Comparison of ENCODE assay signal across 19 mouse cellular contexts in the genomic region with DNA sequence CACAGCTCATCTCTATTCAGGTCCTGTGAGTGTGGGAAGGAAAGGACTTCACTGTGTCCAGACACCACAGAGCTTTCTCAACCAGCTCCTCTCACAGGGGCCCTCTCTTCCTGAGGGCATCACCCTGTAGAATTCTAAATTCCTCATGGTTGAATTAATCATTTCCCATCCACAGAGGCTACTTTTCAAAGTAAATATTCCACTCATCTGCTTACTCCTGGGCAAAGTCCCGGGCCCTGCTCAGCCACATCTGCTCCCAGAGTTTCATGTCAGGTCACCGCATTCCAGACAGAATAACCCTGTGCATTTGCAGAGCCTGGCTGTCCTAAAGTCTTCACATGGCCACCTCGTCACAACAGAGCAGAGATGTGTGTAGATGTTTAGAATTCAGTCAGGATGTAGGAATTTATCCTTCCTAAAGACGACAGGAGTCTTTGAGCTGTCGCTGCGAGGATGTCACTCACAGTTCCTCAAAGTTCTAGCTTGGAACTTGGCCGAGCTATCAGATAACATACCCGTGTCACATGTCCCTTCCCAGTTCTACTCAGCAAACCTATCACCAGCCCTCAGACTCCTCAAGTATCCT.
DNase-seq lines count a peak whose midpoint lies in the region; ATAC-seq and TF ChIP-seq lines count a peak whose summit lies in the region.
"Had no signal": no experiment of that assay in that cellular context is flagged by ENCODE, and none has a peak within 500 bp of the region (broad histone marks: within the 10 kb centered on the region; RNA-seq: fewer than 3 reads in every experiment).

No protein-coding gene starts in this region.

- POLR2A ChIA-PET in Patski (lab: Charles Lee), result no interaction called here

- no peak overlapping the region for H3K27ac ChIP-seq in intestine, embryonic 14.5 days (ENCODE audit: low read depth)
- no peak overlapping the region for H3K27ac ChIP-seq in intestine, embryonic 16.5 days (ENCODE audit: low read length)
- peak overlapping the region; percentile 45; the same call in 1 of the 2 replicates for H3K27ac ChIP-seq in kidney, embryonic 15.5 days
- H3K27ac ChIP-seq: embryonic facial prominence, embryonic 13.5 days; hindbrain, postnatal 0 days; limb, embryonic 13.5 days had no signal

- CTCF ChIA-PET in Patski (lab: Charles Lee), result interaction anchor here (0.7 to 3.7 kb wide), 5 partner anchors 11 to 159 kb away, joined by 3 to 17 read pairs (median 5); no protein-coding TSS in a partner anchor

- no peaks in the 10 kb centered on the region for H3K36me3 ChIP-seq in intestine, embryonic 14.5 days (ENCODE audit: control insufficient read depth, insufficient read depth, low read length)
- H3K36me3 ChIP-seq in intestine, embryonic 16.5 days (ENCODE audit: control insufficient read depth, insufficient read depth, low read length), result no peaks in the 10 kb centered on the region
- H3K36me3 ChIP-seq in kidney, embryonic 15.5 days, result no peaks in the 10 kb centered on the region
- H3K36me3 ChIP-seq: embryonic facial prominence, embryonic 13.5 days; G1E; limb, embryonic 13.5 days had no signal

- 43% methylated on average over 8 of the region's 8 CpGs for WGBS in intestine, embryonic 14.5 days
- 44% methylated on average over 8 of the region's 8 CpGs for WGBS in intestine, embryonic 16.5 days
- WGBS in kidney, embryonic 15.5 days, result 46% methylated on average over 8 of the region's 8 CpGs

- no peaks in the 10 kb centered on the region for H3K27me3 ChIP-seq in intestine, embryonic 14.5 days (replicated peaks; ENCODE audit: control insufficient read depth, insufficient read depth, low read length)
- no peaks in the 10 kb centered on the region for H3K27me3 ChIP-seq in intestine, embryonic 16.5 days (replicated peaks; ENCODE audit: control insufficient read depth, insufficient read depth, low read length)
- no peaks in the 10 kb centered on the region for H3K27me3 ChIP-seq in Patski
- no peaks in the 10 kb centered on the region for H3K27me3 ChIP-seq in kidney, embryonic 15.5 days
- H3K27me3 ChIP-seq: embryonic facial prominence, embryonic 13.5 days had no signal

- no peaks in the 10 kb centered on the region for H3K9me3 ChIP-seq in intestine, embryonic 14.5 days (ENCODE audit: control insufficient read depth, low read length)
- no peaks in the 10 kb centered on the region for H3K9me3 ChIP-seq in intestine, embryonic 16.5 days (ENCODE audit: control insufficient read depth, low read length)
- H3K9me3 ChIP-seq in kidney, embryonic 15.5 days (replicated peaks), result no peaks in the 10 kb centered on the region
- H3K9me3 ChIP-seq: embryonic facial prominence, embryonic 13.5 days; G1E; limb, embryonic 13.5 days had no signal

- H3K4me2 ChIP-seq in intestine, embryonic 14.5 days (ENCODE audit: low read length), result no peak overlapping the region
- no peak overlapping the region for H3K4me2 ChIP-seq in intestine, embryonic 16.5 days (ENCODE audit: low read depth, low read length)
- H3K4me2 ChIP-seq in kidney, embryonic 15.5 days, result no peak overlapping the region
- H3K4me2 ChIP-seq: embryonic facial prominence, embryonic 13.5 days; limb, embryonic 13.5 days had no signal

- H3K4me3 ChIP-seq in intestine, embryonic 14.5 days (ENCODE audit: low read depth, low read length), result no peak overlapping the region
- H3K4me3 ChIP-seq in intestine, embryonic 16.5 days (ENCODE audit: low read length), result no peak overlapping the region
- H3K4me3 ChIP-seq in kidney, embryonic 15.5 days (replicated peaks), result no peak overlapping the region
- H3K4me3 ChIP-seq: embryonic facial prominence, embryonic 13.5 days; limb, embryonic 13.5 days had no signal

- ATAC-seq in intestine, embryonic 14.5 days (replicated peaks; ENCODE audit: low FRiP score, low TSS enrichment, low read depth), result no peak
- ATAC-seq in intestine, embryonic 16.5 days, result no peak
- peak; percentile 53 for ATAC-seq in Patski
- ATAC-seq in kidney, embryonic 15.5 days (replicated peaks; ENCODE audit: low FRiP score), result peak; percentile 66
- ATAC-seq: forebrain, embryonic 14.5 days; hindbrain, postnatal 0 days had no signal

- H3K4me1 ChIP-seq in intestine, embryonic 14.5 days (replicated peaks; ENCODE audit: control insufficient read depth, insufficient read depth, low read length), result no peaks in the 10 kb centered on the region; the same call in none of the 2 replicates
- H3K4me1 ChIP-seq in intestine, embryonic 16.5 days (ENCODE audit: control insufficient read depth, insufficient read depth, low read length), result peaks cover 4% of the 10 kb centered on the region; the same call in 1 of the 2 replicates
- peaks cover 29% of the 10 kb centered on the region for H3K4me1 ChIP-seq in kidney, embryonic 15.5 days

- no peak overlapping the region for H3K9ac ChIP-seq in intestine, embryonic 14.5 days (ENCODE audit: low read length)
- H3K9ac ChIP-seq in intestine, embryonic 16.5 days (ENCODE audit: low read depth, low read length), result no peak overlapping the region
- H3K9ac ChIP-seq in kidney, embryonic 15.5 days, result no peak overlapping the region
- H3K9ac ChIP-seq: embryonic facial prominence, embryonic 13.5 days; limb, embryonic 13.5 days had no signal

- no peak for TF ChIP-seq CTCF in Patski (IDR thresholded peaks at IDR 0.05)

- DNase-seq in intestine, embryonic 14.5 days (ENCODE audit: low spot score), result peak; percentile 50
- DNase-seq in Patski (ENCODE audit: low read depth, low spot score), result no peak
- peak; percentile 32 to 67 for DNase-seq in kidney, postnatal 4 days
- no peak for DNase-seq in layer of hippocampus, adult 9-11 months
- no peak for DNase-seq in cerebellum, adult 9-10 months
- DNase-seq: adrenal gland, adult 8-10 months; cerebellum, adult 9-11 months; gastrocnemius, postnatal 14 days; lung, adult 2 months; lung, postnatal 4 days; right cerebral cortex, postnatal 14 days; spleen, adult 18-20 months had no signal

- in situ Hi-C loops in Patski (cut with MboI; ENCODE audit: low pct_unique_long_range_greater_than_20kb), result no loop called here

Comparison
In these comparisons a context has a peak if more than half of its experiments do, and no peak if none do; other contexts are left out.
1. ATAC-seq: peak in Patski (single experiment) and kidney, embryonic 15.5 days (single experiment); none in intestine, embryonic 14.5 days (single experiment) and intestine, embryonic 16.5 days (single experiment).
2. DNase-seq: peak in intestine, embryonic 14.5 days (single experiment) and kidney, postnatal 4 days (2 of 2); none in Patski (single experiment), layer of hippocampus, adult 9-11 months (single experiment) and cerebellum, adult 9-10 months (single experiment).